Mouse (Mus musculus): ENCODE data around the gene Sh3bgrl2.

DNA sequence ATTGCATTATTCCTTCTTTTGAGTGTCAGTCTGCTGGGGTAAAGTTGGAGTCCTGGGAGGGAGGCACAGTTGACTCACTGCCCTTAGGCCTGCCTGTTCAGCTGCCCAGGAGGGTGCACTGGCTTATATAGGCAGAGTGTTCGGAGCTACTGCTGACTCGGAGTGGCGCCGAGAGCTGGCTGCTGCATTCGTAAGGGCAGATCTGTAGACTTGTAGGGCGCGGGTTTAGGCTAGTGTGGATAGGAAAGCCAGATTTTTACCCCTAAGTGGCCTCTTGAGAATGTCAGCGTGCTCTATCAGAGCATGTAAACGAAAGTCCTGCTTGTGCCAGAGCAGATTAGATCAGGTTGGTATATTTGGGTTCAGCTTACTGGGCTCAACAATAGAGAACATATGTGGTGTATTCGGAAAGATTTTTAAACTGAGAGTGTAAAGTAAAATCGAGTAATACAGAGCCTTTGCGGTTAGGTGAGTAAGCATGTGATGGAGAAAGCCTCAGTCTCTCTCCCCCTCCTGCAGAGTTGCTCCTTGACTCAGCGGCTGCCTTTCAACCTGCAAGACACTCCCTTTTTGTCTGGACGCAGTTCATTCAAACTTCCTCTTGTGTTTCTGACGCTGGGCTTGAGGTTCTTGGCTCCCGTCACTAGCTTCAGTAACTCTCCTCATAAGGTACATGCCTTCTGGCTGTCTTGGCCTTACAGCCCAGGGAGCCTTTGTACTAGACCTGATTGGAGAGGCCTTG lies 15.9 kb downstream of the Sh3bgrl2 start:
- TF ChIP-seq POLR2A (IDR thresholded peaks at IDR 0.05; ENCODE audit: insufficient read length, low read depth) (no peak), POLR2AphosphoS2 (IDR thresholded peaks at IDR 0.05; ENCODE audit: insufficient read length, low read depth) (no peak), TCF12 (IDR thresholded peaks at IDR 0.05; ENCODE audit: insufficient read depth, poor library complexity, severe bottlenecking) (no peak), MYOG (IDR thresholded peaks at IDR 0.05; ENCODE audit: control insufficient read depth in 1 of 3, insufficient read depth in 1 of 3, insufficient read length in 2 of 3, low read depth in 2 of 3) (no peak), E2F4 (IDR thresholded peaks at IDR 0.05; ENCODE audit: insufficient read depth) (no peak), MAX (IDR thresholded peaks at IDR 0.05; ENCODE audit: low read depth) (no peak), MYOD1 (IDR thresholded peaks at IDR 0.05; ENCODE audit: control insufficient read depth in 1 of 3, insufficient read length in 2 of 3, low read depth in 2 of 3) (no peak), USF1 (IDR thresholded peaks at IDR 0.05; ENCODE audit: low read depth) (no peak)

Data from myocyte (in vitro differentiated cells).